Mouse (Mus musculus) ES-Bruce4 (cell line): ENCODE results near the gene Pik3ip1. TPM values are rescaled to one million over a fixed set of nuclear protein-coding genes. Genes with fewer than 3 reads are reported as not detected.

Experiments
- H3K27ac ChIP-seq: 2 replicates; pipeline ENCODE4 v1.5.1; 2012; ENCODE audit warnings: low read length, inconsistent platforms; ENCODE audit not compliant: insufficient read depth
- H3K27me3 ChIP-seq: 2 replicates; pipeline ENCODE4 v1.6.1; 2012; ENCODE audit warnings: mild to moderate bottlenecking, low read length, inconsistent platforms; ENCODE audit not compliant: control insufficient read depth, poor library complexity, insufficient read depth, severe bottlenecking
- H3K36me3 ChIP-seq: 2 replicates; pipeline ENCODE4 v1.6.1; 2012; ENCODE audit warnings: inconsistent platforms, mild to moderate bottlenecking, low read length, moderate library complexity; ENCODE audit not compliant: control insufficient read depth, poor library complexity, insufficient read depth, severe bottlenecking
- H3K4me1 ChIP-seq: one replicate; pipeline ENCODE4 v1.8.1; 2011; ENCODE audit warnings: low read length; ENCODE audit not compliant: control insufficient read depth, insufficient read depth
- H3K4me3 ChIP-seq: 2 replicates; pipeline ENCODE4 v1.5.1; 2011; ENCODE audit warnings: low read depth, mild to moderate bottlenecking, low read length
- H3K9ac ChIP-seq: 2 replicates; pipeline ENCODE4 v1.6.1; 2012; ENCODE audit warnings: low read depth, mild to moderate bottlenecking, inconsistent platforms; ENCODE audit not compliant: poor library complexity, severe bottlenecking
- H3K9me3 ChIP-seq: replicated peaks from 2 replicates; pipeline ENCODE4 v1.6.1; 2012; ENCODE audit warnings: mild to moderate bottlenecking, low read length, inconsistent platforms; ENCODE audit not compliant: control insufficient read depth, poor library complexity, insufficient read depth, severe bottlenecking
- CTCF ChIP-seq: IDR thresholded peaks from one replicate; pipeline ENCODE4 v1.8.1; 2011; ENCODE audit warnings: low read depth, low read length
- EP300 ChIP-seq: IDR thresholded peaks from 2 replicates; pipeline ENCODE4 v1.6.1; 2011; ENCODE audit warnings: low read depth, low read length; ENCODE audit not compliant: insufficient read depth
- POLR2A ChIP-seq: IDR thresholded peaks from one replicate; pipeline ENCODE4 v1.8.1; 2011; ENCODE audit warnings: low read length; ENCODE audit not compliant: insufficient read depth
- polyA plus RNA-seq: library from polyadenylated mRNA; stranded (reverse); fragments of >200 nt; gene quantifications from 2 replicates; pipeline ENCODE4 v1.2.4, GENCODE M21; 2011; ENCODE audit warnings: low read depth; ENCODE audit not compliant: missing spikeins, insufficient read depth, insufficient read length

Pik3ip1 gene
- polyA plus RNA-seq, 1 experiment, result 17.0 TPM

GRCm38 (mm10) chr11:3307875-3308274 lies 22.3 kb upstream of the Pik3ip1 start:
- Histone ChIP-seq H3K4me3 (no peak overlapping the region), H3K27me3 (no peaks in the 10 kb centered on the region), H3K9me3 (no peaks in the 10 kb centered on the region), H3K36me3 (peaks cover 52% of the 10 kb centered on the region), H3K9ac (no peak overlapping the region), H3K27ac (no peak overlapping the region), H3K4me1 (no peaks in the 10 kb centered on the region)
- TF ChIP-seq CTCF, result no peak
- TF ChIP-seq EP300, result no peak
- TF ChIP-seq POLR2A, result no peak

GRCm38 (mm10) chr11:3309884-3310283 lies 20.3 kb upstream of the Pik3ip1 start:
- no peak for TF ChIP-seq CTCF
- no peak for TF ChIP-seq EP300
- TF ChIP-seq POLR2A, result no peak
- no peaks in the 10 kb centered on the region for H3K4me1 ChIP-seq
- no peak overlapping the region for H3K9ac ChIP-seq
- no peak overlapping the region for H3K4me3 ChIP-seq
- no peaks in the 10 kb centered on the region for H3K9me3 ChIP-seq
- H3K27ac ChIP-seq, result no peak overlapping the region
- peaks cover 47% of the 10 kb centered on the region for H3K36me3 ChIP-seq
- H3K27me3 ChIP-seq, result no peaks in the 10 kb centered on the region

- Histone ChIP-seq H3K27ac (no peak overlapping the region), H3K4me3 (no peak overlapping the region), H3K36me3 (peaks cover 37% of the 10 kb centered on the region), H3K27me3 (no peaks in the 10 kb centered on the region), H3K4me1 (no peaks in the 10 kb centered on the region), H3K9ac (no peak overlapping the region), H3K9me3 (no peaks in the 10 kb centered on the region)
- TF ChIP-seq CTCF (no peak), POLR2A (no peak)
These were observed 19.2 kb upstream of the Pik3ip1 start for GRCm38 (mm10) chr11:3310789-3311585.

- no peak overlapping the region for H3K27ac ChIP-seq
- no peak for TF ChIP-seq POLR2A
- TF ChIP-seq CTCF, result no peak
- no peak for TF ChIP-seq EP300
- H3K4me1 ChIP-seq, result no peaks in the 10 kb centered on the region
- H3K36me3 ChIP-seq, result peaks cover 37% of the 10 kb centered on the region
- no peak overlapping the region for H3K4me3 ChIP-seq
- H3K9me3 ChIP-seq, result no peaks in the 10 kb centered on the region
- no peaks in the 10 kb centered on the region for H3K27me3 ChIP-seq
- no peak overlapping the region for H3K9ac ChIP-seq
These were observed 18.4 kb upstream of the Pik3ip1 start for GRCm38 (mm10) chr11:3311586-3312347.

GRCm38 (mm10) chr11:3313294-3313693 lies 16.9 kb upstream of the Pik3ip1 start:
- no peaks in the 10 kb centered on the region for H3K9me3 ChIP-seq
- no peaks in the 10 kb centered on the region for H3K27me3 ChIP-seq
- no peak for TF ChIP-seq POLR2A
- TF ChIP-seq CTCF, result no peak
- no peak for TF ChIP-seq EP300
- H3K9ac ChIP-seq, result no peak overlapping the region
- no peak overlapping the region for H3K4me3 ChIP-seq
- H3K4me1 ChIP-seq, result no peaks in the 10 kb centered on the region
- peaks cover 26% of the 10 kb centered on the region for H3K36me3 ChIP-seq
- no peak overlapping the region for H3K27ac ChIP-seq

GRCm38 (mm10) chr11:3314148-3314547 lies 16.1 kb upstream of the Pik3ip1 start:
- Histone ChIP-seq H3K9ac (no peak overlapping the region), H3K4me1 (no peaks in the 10 kb centered on the region), H3K27ac (no peak overlapping the region), H3K27me3 (no peaks in the 10 kb centered on the region), H3K4me3 (no peak overlapping the region), H3K36me3 (peaks cover 18% of the 10 kb centered on the region), H3K9me3 (no peaks in the 10 kb centered on the region)
- TF ChIP-seq CTCF, result peak; percentile 98
- no peak for TF ChIP-seq EP300
